Mouse (Mus musculus): Measurements from ENCODE around the gene Hormad2. TPM values are rescaled to one million over a fixed set of nuclear protein-coding genes. Genes with fewer than 3 reads are reported as not detected.

The Hormad2 gene
- polyA plus RNA-seq, 1 experiment from 2014 or later: not detected

- Histone ChIP-seq H3K27ac (ENCODE audit: low read depth, low read length) (0 out of 2 replicates have a peak overlapping the region, but pooled peaks have one; percentile 67), H3K27me3 (ENCODE audit: control insufficient read depth, insufficient read depth, low read length) (no peaks in the 10 kb centered on the region), H3K9ac (replicated peaks; ENCODE audit: low read depth, low read length) (no peak overlapping the region), H3K36me3 (ENCODE audit: control insufficient read depth, insufficient read depth, low read length) (no peaks in the 10 kb centered on the region), H3K9me3 (ENCODE audit: control insufficient read depth, low read length) (no peaks in the 10 kb centered on the region), H3K4me1 (ENCODE audit: control insufficient read depth, insufficient read depth, low read length) (peaks cover 22% of the 10 kb centered on the region), H3K4me2 (ENCODE audit: low read depth, low read length) (no peak overlapping the region), H3K4me3 (ENCODE audit: low read depth, low read length) (no peak overlapping the region)
- no peak for ATAC-seq (ENCODE audit: low read depth)
- WGBS: 66% methylated on average over 5 of the region's 5 CpGs
Measured at GRCm38 (mm10) chr11:4471734-4472133, 30.8 kb upstream of the Hormad2 start.

DNA sequence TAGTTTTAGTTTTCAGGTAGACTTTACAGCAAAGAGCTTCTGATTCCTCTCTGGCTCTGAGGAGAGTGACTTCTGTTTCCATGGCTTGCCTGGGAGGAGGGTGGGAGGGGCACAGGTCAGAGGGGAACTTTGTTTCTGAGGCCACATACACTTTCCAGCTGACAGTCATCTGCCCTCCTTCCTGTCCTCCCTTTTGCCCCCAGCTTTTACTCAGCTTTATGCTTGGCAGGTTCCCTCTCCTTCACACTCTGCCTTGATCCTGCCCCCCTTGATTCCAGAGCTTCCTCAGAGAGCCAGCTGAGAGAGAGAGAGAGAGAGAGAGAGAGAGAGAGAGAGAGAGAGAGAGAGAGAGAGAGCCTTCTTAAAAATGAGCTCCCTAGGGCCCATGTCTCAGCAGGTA, 30.3 kb upstream of the Hormad2 start:
- Histone ChIP-seq H3K4me1 (ENCODE audit: control insufficient read depth, insufficient read depth, low read length) (peaks cover 22% of the 10 kb centered on the region), H3K4me2 (ENCODE audit: low read depth, low read length) (no peak overlapping the region), H3K9me3 (ENCODE audit: control insufficient read depth, low read length) (no peaks in the 10 kb centered on the region), H3K9ac (replicated peaks; ENCODE audit: low read depth, low read length) (no peak overlapping the region), H3K27me3 (ENCODE audit: control insufficient read depth, insufficient read depth, low read length) (no peaks in the 10 kb centered on the region), H3K4me3 (ENCODE audit: low read depth, low read length) (no peak overlapping the region), H3K27ac (ENCODE audit: low read depth, low read length) (no peak overlapping the region), H3K36me3 (ENCODE audit: control insufficient read depth, insufficient read depth, low read length) (no peaks in the 10 kb centered on the region)
- ATAC-seq (ENCODE audit: low read depth): no peak

DNA sequence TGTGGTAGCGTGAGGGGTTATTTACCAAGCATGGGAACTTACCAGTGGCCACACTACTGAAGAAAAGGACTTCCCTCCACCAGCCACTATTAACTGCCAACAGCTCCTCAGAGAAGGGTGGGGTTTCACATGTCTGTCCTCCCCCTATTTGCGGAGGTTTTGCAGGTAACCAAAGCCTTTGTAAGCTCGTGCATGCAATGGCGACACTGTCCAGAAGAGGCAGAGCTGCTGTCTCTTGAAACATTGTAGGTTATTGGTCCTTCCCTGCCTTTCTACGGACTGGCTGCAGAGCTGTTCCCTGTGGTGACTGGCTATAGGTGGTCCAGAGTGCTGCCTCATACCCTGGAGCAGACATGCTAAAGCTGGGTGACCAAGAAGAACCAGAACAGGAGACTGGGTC, 28.2 kb upstream of the Hormad2 start:
- Histone ChIP-seq H3K9ac (replicated peaks; ENCODE audit: low read depth, low read length) (no peak overlapping the region), H3K4me2 (ENCODE audit: low read depth, low read length) (no peak overlapping the region), H3K4me3 (ENCODE audit: low read depth, low read length) (no peak overlapping the region), H3K36me3 (ENCODE audit: control insufficient read depth, insufficient read depth, low read length) (no peaks in the 10 kb centered on the region), H3K4me1 (ENCODE audit: control insufficient read depth, insufficient read depth, low read length) (peaks cover 22% of the 10 kb centered on the region), H3K27ac (ENCODE audit: low read depth, low read length) (no peak overlapping the region), H3K9me3 (ENCODE audit: control insufficient read depth, low read length) (no peaks in the 10 kb centered on the region), H3K27me3 (ENCODE audit: control insufficient read depth, insufficient read depth, low read length) (no peaks in the 10 kb centered on the region)
- 67% methylated on average over 5 of the region's 5 CpGs for WGBS
- ATAC-seq (ENCODE audit: low read depth): no peak

- no peaks in the 10 kb centered on the region for H3K36me3 ChIP-seq (ENCODE audit: control insufficient read depth, insufficient read depth, low read length)
- no peak overlapping the region for H3K4me3 ChIP-seq (ENCODE audit: low read depth, low read length)
- no peak overlapping the region for H3K9ac ChIP-seq (replicated peaks; ENCODE audit: low read depth, low read length)
- ATAC-seq (ENCODE audit: low read depth): no peak
- H3K4me2 ChIP-seq (ENCODE audit: low read depth, low read length): no peak overlapping the region
- H3K9me3 ChIP-seq (ENCODE audit: control insufficient read depth, low read length): no peaks in the 10 kb centered on the region
- no peak overlapping the region for H3K27ac ChIP-seq (ENCODE audit: low read depth, low read length)
- H3K4me1 ChIP-seq (ENCODE audit: control insufficient read depth, insufficient read depth, low read length): peaks cover 11% of the 10 kb centered on the region
- 97% methylated on average over 1 of the region's 1 CpGs for WGBS
- H3K27me3 ChIP-seq (ENCODE audit: control insufficient read depth, insufficient read depth, low read length): no peaks in the 10 kb centered on the region
Measured at GRCm38 (mm10) chr11:4467436-4467835, 26.5 kb upstream of the Hormad2 start.

GRCm38 (mm10) chr11:4466191-4466590, 25.3 kb upstream of the Hormad2 start:
- no peak overlapping the region for H3K4me2 ChIP-seq (ENCODE audit: low read depth, low read length)
- H3K27me3 ChIP-seq (ENCODE audit: control insufficient read depth, insufficient read depth, low read length): no peaks in the 10 kb centered on the region
- H3K4me1 ChIP-seq (ENCODE audit: control insufficient read depth, insufficient read depth, low read length): no peaks in the 10 kb centered on the region
- no peaks in the 10 kb centered on the region for H3K9me3 ChIP-seq (ENCODE audit: control insufficient read depth, low read length)
- H3K4me3 ChIP-seq (ENCODE audit: low read depth, low read length): no peak overlapping the region
- no peak overlapping the region for H3K27ac ChIP-seq (ENCODE audit: low read depth, low read length)
- no peaks in the 10 kb centered on the region for H3K36me3 ChIP-seq (ENCODE audit: control insufficient read depth, insufficient read depth, low read length)
- H3K9ac ChIP-seq (replicated peaks; ENCODE audit: low read depth, low read length): no peak overlapping the region
- 75% methylated on average over 4 of the region's 4 CpGs for WGBS
- no peak for ATAC-seq (ENCODE audit: low read depth)

- Histone ChIP-seq H3K9ac (replicated peaks; ENCODE audit: low read depth, low read length) (no peak overlapping the region), H3K4me2 (ENCODE audit: low read depth, low read length) (no peak overlapping the region), H3K4me1 (ENCODE audit: control insufficient read depth, insufficient read depth, low read length) (no peaks in the 10 kb centered on the region), H3K9me3 (ENCODE audit: control insufficient read depth, low read length) (no peaks in the 10 kb centered on the region), H3K36me3 (ENCODE audit: control insufficient read depth, insufficient read depth, low read length) (no peaks in the 10 kb centered on the region), H3K4me3 (ENCODE audit: low read depth, low read length) (no peak overlapping the region), H3K27ac (ENCODE audit: low read depth, low read length) (no peak overlapping the region), H3K27me3 (ENCODE audit: control insufficient read depth, insufficient read depth, low read length) (no peaks in the 10 kb centered on the region)
- 95% methylated on average over 4 of the region's 4 CpGs for WGBS
- ATAC-seq (ENCODE audit: low read depth): no peak
Measured at GRCm38 (mm10) chr11:4464616-4465015, 23.7 kb upstream of the Hormad2 start.

GRCm38 (mm10) chr11:4464186-4464585, 23.3 kb upstream of the Hormad2 start:
- Histone ChIP-seq H3K27me3 (ENCODE audit: control insufficient read depth, insufficient read depth, low read length) (no peaks in the 10 kb centered on the region), H3K4me2 (ENCODE audit: low read depth, low read length) (no peak overlapping the region), H3K4me3 (ENCODE audit: low read depth, low read length) (no peak overlapping the region), H3K27ac (ENCODE audit: low read depth, low read length) (no peak overlapping the region), H3K9ac (replicated peaks; ENCODE audit: low read depth, low read length) (no peak overlapping the region), H3K36me3 (ENCODE audit: control insufficient read depth, insufficient read depth, low read length) (no peaks in the 10 kb centered on the region), H3K9me3 (ENCODE audit: control insufficient read depth, low read length) (no peaks in the 10 kb centered on the region), H3K4me1 (ENCODE audit: control insufficient read depth, insufficient read depth, low read length) (no peaks in the 10 kb centered on the region)
- WGBS: 95% methylated on average over 1 of the region's 1 CpGs
- no peak for ATAC-seq (ENCODE audit: low read depth)

DNA sequence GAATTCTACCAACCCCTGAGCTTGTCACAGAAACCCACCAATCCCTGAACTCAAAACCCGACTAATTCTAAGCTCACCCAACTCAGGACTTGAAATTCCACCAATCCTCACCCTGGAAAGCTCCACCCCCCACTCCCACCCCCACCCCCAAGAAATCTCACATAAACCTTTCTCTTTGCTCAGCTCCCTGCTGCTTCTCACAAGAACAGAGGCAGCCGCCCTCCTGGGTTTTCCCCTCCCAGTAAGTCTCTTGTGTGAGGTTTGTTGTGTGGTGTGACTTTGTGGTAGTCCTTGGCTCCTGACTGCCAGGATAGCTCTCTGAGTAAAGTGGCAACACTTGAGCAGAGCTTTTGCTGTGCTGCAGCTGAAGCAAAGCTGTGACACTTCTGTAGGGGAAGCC, 22.0 kb upstream of the Hormad2 start:
- no peaks in the 10 kb centered on the region for H3K27me3 ChIP-seq (ENCODE audit: control insufficient read depth, insufficient read depth, low read length)
- H3K4me1 ChIP-seq (ENCODE audit: control insufficient read depth, insufficient read depth, low read length): no peaks in the 10 kb centered on the region
- no peaks in the 10 kb centered on the region for H3K36me3 ChIP-seq (ENCODE audit: control insufficient read depth, insufficient read depth, low read length)
- H3K4me2 ChIP-seq (ENCODE audit: low read depth, low read length): no peak overlapping the region
- ATAC-seq (ENCODE audit: low read depth): no peak
- no peak overlapping the region for H3K9ac ChIP-seq (replicated peaks; ENCODE audit: low read depth, low read length)
- H3K27ac ChIP-seq (ENCODE audit: low read depth, low read length): no peak overlapping the region
- H3K4me3 ChIP-seq (ENCODE audit: low read depth, low read length): no peak overlapping the region
- no peaks in the 10 kb centered on the region for H3K9me3 ChIP-seq (ENCODE audit: control insufficient read depth, low read length)
- 45% methylated on average over 2 of the region's 2 CpGs for WGBS

DNA sequence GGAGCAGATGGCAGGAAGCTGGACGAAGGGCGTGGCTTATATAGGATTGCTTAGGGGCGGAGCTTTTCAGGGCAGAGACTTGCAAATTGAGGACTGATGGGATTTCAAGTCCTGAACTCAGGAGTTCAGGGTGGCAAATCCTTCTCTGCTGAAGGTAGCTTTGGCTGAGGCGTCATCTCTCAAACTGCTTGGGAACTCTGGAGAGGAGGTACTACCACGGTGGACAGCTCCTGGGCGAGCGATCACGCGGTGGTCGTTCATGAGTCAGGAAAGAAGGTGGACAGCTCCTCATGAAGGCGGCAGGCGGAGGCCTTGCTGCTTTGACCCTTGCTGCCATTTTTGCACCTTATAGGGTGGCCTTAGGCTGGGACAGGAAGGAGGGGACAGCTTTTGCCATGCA, 20.2 kb upstream of the Hormad2 start:
- ATAC-seq (ENCODE audit: low read depth): no peak
- no peaks in the 10 kb centered on the region for H3K27me3 ChIP-seq (ENCODE audit: control insufficient read depth, insufficient read depth, low read length)
- no peak overlapping the region for H3K9ac ChIP-seq (replicated peaks; ENCODE audit: low read depth, low read length)
- no peaks in the 10 kb centered on the region for H3K9me3 ChIP-seq (ENCODE audit: control insufficient read depth, low read length)
- no peak overlapping the region for H3K4me2 ChIP-seq (ENCODE audit: low read depth, low read length)
- 52% methylated on average over 12 of the region's 12 CpGs for WGBS
- H3K4me3 ChIP-seq (ENCODE audit: low read depth, low read length): no peak overlapping the region
- no peaks in the 10 kb centered on the region for H3K36me3 ChIP-seq (ENCODE audit: control insufficient read depth, insufficient read depth, low read length)
- H3K27ac ChIP-seq (ENCODE audit: low read depth, low read length): no peak overlapping the region
- H3K4me1 ChIP-seq (ENCODE audit: control insufficient read depth, insufficient read depth, low read length): no peaks in the 10 kb centered on the region

GRCm38 (mm10) chr11:4460615-4461014, 19.7 kb upstream of the Hormad2 start:
- H3K9me3 ChIP-seq (ENCODE audit: control insufficient read depth, low read length): no peaks in the 10 kb centered on the region
- no peak overlapping the region for H3K9ac ChIP-seq (replicated peaks; ENCODE audit: low read depth, low read length)
- no peak overlapping the region for H3K4me2 ChIP-seq (ENCODE audit: low read depth, low read length)
- H3K4me3 ChIP-seq (ENCODE audit: low read depth, low read length): no peak overlapping the region
- 62% methylated on average over 5 of the region's 5 CpGs for WGBS
- no peaks in the 10 kb centered on the region for H3K27me3 ChIP-seq (ENCODE audit: control insufficient read depth, insufficient read depth, low read length)
- H3K36me3 ChIP-seq (ENCODE audit: control insufficient read depth, insufficient read depth, low read length): no peaks in the 10 kb centered on the region
- no peak for ATAC-seq (ENCODE audit: low read depth)
- no peak overlapping the region for H3K27ac ChIP-seq (ENCODE audit: low read depth, low read length)
- H3K4me1 ChIP-seq (ENCODE audit: control insufficient read depth, insufficient read depth, low read length): no peaks in the 10 kb centered on the region
